Mouse (Mus musculus) layer of hippocampus, postnatal 10 days (tissue): ENCODE data around the gene Fnbp1. TPM values are rescaled to one million over a fixed set of nuclear protein-coding genes. Genes with fewer than 3 reads are reported as not detected.

Source experiments
- DNase-seq, 2 experiments: peaks; one replicate each; pipeline ENCODE4 v3.0.0; 2021; ENCODE audit warnings: low spot score in 2 of 2
- total RNA-seq, 2 experiments: library from RNA; stranded (reverse); gene quantifications; 2 replicates each; pipeline ENCODE4 v1.2.3; 2021

Gene Fnbp1
- total RNA-seq, 2 experiments from 2014 or later: 90.2 to 99.0 TPM

GRCm38 (mm10) chr2:31040043-31040442, 101.8 kb downstream of the Fnbp1 start:
- DNase-seq: no peak

- no peak for DNase-seq
Observed at GRCm38 (mm10) chr2:31036811-31037210, 105.0 kb downstream of the Fnbp1 start.

GRCm38 (mm10) chr2:31031972-31032371, 109.8 kb downstream of the Fnbp1 start:
- DNase-seq: no peak

- DNase-seq: no peak
Observed at GRCm38 (mm10) chr2:31026642-31027041, 115.2 kb downstream of the Fnbp1 start.

- DNase-seq: no peak
Observed at GRCm38 (mm10) chr2:31025458-31025857, 116.3 kb downstream of the Fnbp1 start.

- peak; percentile 64 to 77 for DNase-seq
Observed at GRCm38 (mm10) chr2:31024618-31025370, 117.0 kb downstream of the Fnbp1 start.

- no peak for DNase-seq
Observed at GRCm38 (mm10) chr2:31023940-31024339, 117.9 kb downstream of the Fnbp1 start.

- no peak for DNase-seq
Observed at GRCm38 (mm10) chr2:31020202-31020601, 121.6 kb downstream of the Fnbp1 start.

GRCm38 (mm10) chr2:31019011-31019410, 122.8 kb downstream of the Fnbp1 start:
- DNase-seq: no peak

- no peak for DNase-seq
Observed at GRCm38 (mm10) chr2:31018519-31018918, 123.3 kb downstream of the Fnbp1 start.

GRCm38 (mm10) chr2:31017625-31018317, 124.0 kb downstream of the Fnbp1 start:
- DNase-seq: no peak

GRCm38 (mm10) chr2:31013371-31014120, 128.3 kb downstream of the Fnbp1 start:
- DNase-seq: no peak

GRCm38 (mm10) chr2:31007208-31007607, 134.6 kb downstream of the Fnbp1 start:
- no peak for DNase-seq

GRCm38 (mm10) chr2:31006434-31006833, 135.4 kb downstream of the Fnbp1 start:
- DNase-seq: no peak

- no peak for DNase-seq
Observed at GRCm38 (mm10) chr2:31005453-31005852, 136.4 kb downstream of the Fnbp1 start.

- DNase-seq: no peak
Observed at GRCm38 (mm10) chr2:31002857-31003256, 139.0 kb downstream of the Fnbp1 start.

GRCm38 (mm10) chr2:30998443-30999260, 143.2 kb downstream of the Fnbp1 start:
- DNase-seq: no peak

GRCm38 (mm10) chr2:30995432-30995996, 146.3 kb downstream of the Fnbp1 start:
- no peak for DNase-seq

- no peak for DNase-seq
Observed at GRCm38 (mm10) chr2:30994853-30995252, 147.0 kb downstream of the Fnbp1 start.

GRCm38 (mm10) chr2:30990221-30990620, 151.6 kb downstream of the Fnbp1 start:
- DNase-seq: no peak
